Mouse (Mus musculus): Measurements from ENCODE around the gene Prnp. TPM values are rescaled to one million over a fixed set of nuclear protein-coding genes. Genes with fewer than 3 reads are reported as not detected.

Gene Prnp
- polyA plus RNA-seq, 1 experiment = 140 TPM

- no peak overlapping the region for H3K4me3 ChIP-seq (ENCODE audit: insufficient read depth, low read depth, low read length)
- no peak overlapping the region for H3K27ac ChIP-seq (ENCODE audit: insufficient read depth, low read depth, low read length)
- TF ChIP-seq POLR2A (IDR thresholded peaks at IDR 0.05; ENCODE audit: insufficient read depth, low read depth, low read length) (no peak), CTCF (IDR thresholded peaks at IDR 0.05; ENCODE audit: insufficient read depth, low read depth, low read length) (no peak)
- H3K4me1 ChIP-seq (ENCODE audit: control insufficient read depth, insufficient read depth, low read length) = peaks cover 3% of the 10 kb centered on the region; the same call in 1 of the 2 replicates
- 75% methylated on average over 2 of the region's 2 CpGs for WGBS
Observed at GRCm38 (mm10) chr2:131961671-131962070, 51.9 kb downstream of the Prnp start.

DNA sequence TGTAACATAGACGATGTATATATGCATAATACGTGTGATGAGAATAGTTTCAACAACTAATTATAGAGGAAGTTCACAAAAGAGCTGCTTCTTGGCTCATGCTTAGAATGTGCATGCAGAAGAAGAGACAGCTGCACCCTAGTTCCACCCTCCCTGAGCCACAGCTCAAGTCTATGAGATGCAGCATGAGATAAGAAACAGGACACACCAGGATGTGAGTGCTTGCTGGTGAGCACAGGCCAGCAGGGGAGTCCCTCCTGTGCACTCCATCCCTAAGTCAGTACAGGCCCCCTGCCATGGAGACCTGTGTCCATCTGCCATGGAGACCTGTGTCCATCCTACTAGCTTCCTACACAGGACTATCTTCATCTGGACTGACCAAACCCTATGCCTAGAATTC, 60.9 kb downstream of the Prnp start:
- H3K4me3 ChIP-seq (ENCODE audit: insufficient read depth, low read depth, low read length) = no peak overlapping the region
- no peak overlapping the region for H3K27ac ChIP-seq (ENCODE audit: insufficient read depth, low read depth, low read length)
- 37% methylated on average over 2 of the region's 2 CpGs for WGBS
- peaks cover 4% of the 10 kb centered on the region; the same call in 1 of the 2 replicates for H3K4me1 ChIP-seq (ENCODE audit: control insufficient read depth, insufficient read depth, low read length)
- TF ChIP-seq POLR2A (IDR thresholded peaks at IDR 0.05; ENCODE audit: insufficient read depth, low read depth, low read length) (no peak), CTCF (IDR thresholded peaks at IDR 0.05; ENCODE audit: insufficient read depth, low read depth, low read length) (no peak)

DNA sequence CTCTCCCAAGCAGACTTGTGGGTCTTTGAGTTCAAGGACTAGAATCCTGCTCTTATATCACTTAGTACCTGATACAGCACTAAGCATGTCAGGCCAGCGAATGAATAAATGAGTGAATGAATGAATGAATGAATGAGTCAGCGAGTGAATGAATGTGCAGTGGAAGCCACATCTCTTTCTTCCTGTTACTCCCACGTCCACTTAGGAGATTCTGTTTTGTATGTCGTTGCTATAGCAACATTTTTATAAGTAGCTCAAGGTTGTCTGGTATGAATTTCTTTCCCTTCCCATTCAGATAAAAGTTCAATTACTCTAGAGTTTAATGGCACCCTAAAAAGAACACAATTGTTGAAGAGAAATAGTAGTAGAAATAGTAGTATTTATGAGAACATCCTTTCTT, 61.4 kb downstream of the Prnp start:
- TF ChIP-seq CTCF (IDR thresholded peaks at IDR 0.05; ENCODE audit: insufficient read depth, low read depth, low read length) = no peak
- TF ChIP-seq POLR2A (IDR thresholded peaks at IDR 0.05; ENCODE audit: insufficient read depth, low read depth, low read length) = no peak
- Histone ChIP-seq H3K4me3 (ENCODE audit: insufficient read depth, low read depth, low read length) (no peak overlapping the region), H3K4me1 (ENCODE audit: control insufficient read depth, insufficient read depth, low read length) (peaks cover 4% of the 10 kb centered on the region; the same call in 1 of the 2 replicates), H3K27ac (ENCODE audit: insufficient read depth, low read depth, low read length) (no peak overlapping the region)
- WGBS = 62% methylated on average over 4 of the region's 4 CpGs

DNA sequence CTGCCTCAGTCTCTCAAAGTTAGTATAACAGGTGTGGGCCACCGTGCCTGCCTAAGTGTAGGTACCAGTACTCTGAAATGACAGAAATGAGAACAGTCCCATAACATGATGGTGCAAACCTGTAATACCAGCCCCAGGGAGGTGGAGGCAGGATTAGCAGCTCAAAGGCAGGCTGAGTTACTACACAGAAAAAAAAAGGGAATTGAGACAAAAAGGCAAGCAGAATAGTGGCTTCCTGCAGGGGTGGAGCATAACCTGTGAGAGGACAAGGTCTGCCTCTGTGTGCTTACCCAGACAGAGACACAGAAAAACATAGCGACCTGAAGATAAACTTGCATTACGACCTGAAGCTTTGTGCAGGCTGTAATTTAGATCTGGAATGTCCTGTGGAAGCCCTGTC, 66.9 kb downstream of the Prnp start:
- Histone ChIP-seq H3K4me3 (ENCODE audit: insufficient read depth, low read depth, low read length) (no peak overlapping the region), H3K4me1 (ENCODE audit: control insufficient read depth, insufficient read depth, low read length) (no peaks in the 10 kb centered on the region), H3K27ac (ENCODE audit: insufficient read depth, low read depth, low read length) (no peak overlapping the region)
- WGBS = 87% methylated on average over 3 of the region's 3 CpGs
- no peak for TF ChIP-seq POLR2A (IDR thresholded peaks at IDR 0.05; ENCODE audit: insufficient read depth, low read depth, low read length)
- no peak for TF ChIP-seq CTCF (IDR thresholded peaks at IDR 0.05; ENCODE audit: insufficient read depth, low read depth, low read length)

DNA sequence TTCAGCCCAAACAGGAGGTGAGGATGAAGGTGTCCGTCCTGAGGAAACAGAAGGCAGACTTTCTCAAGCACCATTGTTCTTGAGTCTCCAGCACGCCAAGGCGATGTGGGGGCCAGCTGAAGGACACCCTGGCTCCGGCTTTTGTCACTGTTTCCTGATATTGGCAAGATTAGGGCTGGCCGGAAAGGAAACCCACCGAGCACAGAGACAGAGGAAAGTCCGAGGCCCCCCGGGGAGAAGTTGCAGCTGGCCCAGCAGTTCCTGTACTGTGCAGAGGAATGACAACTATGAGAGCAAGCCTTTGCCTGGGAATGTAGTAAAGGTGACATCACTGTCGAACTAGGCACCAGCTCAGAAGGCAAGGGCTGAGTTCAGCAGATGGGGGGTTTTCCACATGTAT, 71.1 kb downstream of the Prnp start:
- Histone ChIP-seq H3K27ac (ENCODE audit: insufficient read depth, low read depth, low read length) (no peak overlapping the region), H3K4me3 (ENCODE audit: insufficient read depth, low read depth, low read length) (no peak overlapping the region), H3K4me1 (ENCODE audit: control insufficient read depth, insufficient read depth, low read length) (no peaks in the 10 kb centered on the region)
- WGBS = 68% methylated on average over 9 of the region's 9 CpGs
- TF ChIP-seq CTCF (IDR thresholded peaks at IDR 0.05; ENCODE audit: insufficient read depth, low read depth, low read length) (no peak), POLR2A (IDR thresholded peaks at IDR 0.05; ENCODE audit: insufficient read depth, low read depth, low read length) (no peak)

DNA sequence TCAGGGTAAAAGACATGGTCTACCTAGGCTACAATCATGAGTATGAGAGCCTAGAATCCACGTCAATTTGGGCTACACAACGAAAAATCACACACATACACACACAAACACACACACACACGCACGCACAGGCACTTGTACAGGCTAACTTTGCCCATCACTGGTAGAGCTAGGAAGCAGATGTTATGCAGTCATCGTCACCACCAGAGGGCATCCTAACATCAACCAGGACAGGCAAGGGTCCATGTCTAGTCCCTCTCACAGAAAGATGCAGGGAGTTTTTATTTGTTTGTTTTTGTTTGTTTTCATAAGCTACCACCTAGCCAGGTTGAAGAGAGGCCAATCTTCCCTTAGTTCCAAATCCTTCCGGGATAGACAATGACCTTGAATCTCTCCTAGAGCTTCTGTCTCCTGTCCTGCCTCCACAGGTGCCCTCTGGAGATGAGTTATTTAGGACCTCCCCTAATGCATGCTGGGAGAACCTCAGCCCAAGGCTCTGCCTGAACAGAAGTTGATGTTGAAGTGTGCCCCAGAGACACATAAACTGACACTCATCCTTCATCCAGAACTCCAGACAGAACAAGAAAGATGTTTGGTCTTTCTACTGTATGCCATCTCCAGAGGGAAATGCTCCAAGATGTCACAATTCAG, 72.9 kb downstream of the Prnp start:
- no peak for TF ChIP-seq CTCF (IDR thresholded peaks at IDR 0.05; ENCODE audit: insufficient read depth, low read depth, low read length)
- no peak for TF ChIP-seq POLR2A (IDR thresholded peaks at IDR 0.05; ENCODE audit: insufficient read depth, low read depth, low read length)
- Histone ChIP-seq H3K4me3 (ENCODE audit: insufficient read depth, low read depth, low read length) (no peak overlapping the region), H3K4me1 (ENCODE audit: control insufficient read depth, insufficient read depth, low read length) (no peaks in the 10 kb centered on the region), H3K27ac (ENCODE audit: insufficient read depth, low read depth, low read length) (no peak overlapping the region)
- WGBS = 16% methylated on average over 6 of the region's 6 CpGs

GRCm38 (mm10) chr2:131987950-131988349, 78.2 kb downstream of the Prnp start:
- Histone ChIP-seq H3K27ac (ENCODE audit: insufficient read depth, low read depth, low read length) (no peak overlapping the region), H3K4me3 (ENCODE audit: insufficient read depth, low read depth, low read length) (no peak overlapping the region), H3K4me1 (ENCODE audit: control insufficient read depth, insufficient read depth, low read length) (peaks cover 5% of the 10 kb centered on the region)
- 59% methylated on average over 3 of the region's 3 CpGs for WGBS
- TF ChIP-seq POLR2A (IDR thresholded peaks at IDR 0.05; ENCODE audit: insufficient read depth, low read depth, low read length) (no peak), CTCF (IDR thresholded peaks at IDR 0.05; ENCODE audit: insufficient read depth, low read depth, low read length) (no peak)

Other genes with a start within 250 kb of the Prnp start
- gene Erv3, start 50.2 kb upstream of the Prnp start, polyA plus RNA-seq (2012; ENCODE audit: insufficient read depth, insufficient read length, low replicate concordance, missing spikeins) = not detected in 2 replicates
- not detected in 2 replicates for gene Prn, start within 50 bp of the Prnp start, polyA plus RNA-seq (2012; ENCODE audit: insufficient read depth, insufficient read length, low replicate concordance, missing spikeins)
- not detected in 2 replicates for gene Prnd, start 40.9 kb downstream of the Prnp start, polyA plus RNA-seq (2012; ENCODE audit: insufficient read depth, insufficient read length, low replicate concordance, missing spikeins)
- gene Rassf2, start 120.3 kb downstream of the Prnp start, polyA plus RNA-seq (2012; ENCODE audit: insufficient read depth, insufficient read length, low replicate concordance, missing spikeins) = not detected in 2 replicates
- not detected in 2 replicates for gene Slc23a2, start 235.2 kb downstream of the Prnp start, polyA plus RNA-seq (2012; ENCODE audit: insufficient read depth, insufficient read length, low replicate concordance, missing spikeins)